Mouse (Mus musculus) cerebellum, adult 11 months (tissue): ENCODE results near the gene Prr36.

Experiments
- DNase-seq: peaks from one replicate; pipeline ENCODE4 v3.0.0; 2022

Prr36 gene

GRCm38 (mm10) chr8:4193588-4193894 is 23.7 kb downstream of the Prr36 start:
- DNase-seq, result no peak

- DNase-seq, result peak; percentile 86
Measured at GRCm38 (mm10) chr8:4192807-4193587, 24.3 kb downstream of the Prr36 start.

DNA sequence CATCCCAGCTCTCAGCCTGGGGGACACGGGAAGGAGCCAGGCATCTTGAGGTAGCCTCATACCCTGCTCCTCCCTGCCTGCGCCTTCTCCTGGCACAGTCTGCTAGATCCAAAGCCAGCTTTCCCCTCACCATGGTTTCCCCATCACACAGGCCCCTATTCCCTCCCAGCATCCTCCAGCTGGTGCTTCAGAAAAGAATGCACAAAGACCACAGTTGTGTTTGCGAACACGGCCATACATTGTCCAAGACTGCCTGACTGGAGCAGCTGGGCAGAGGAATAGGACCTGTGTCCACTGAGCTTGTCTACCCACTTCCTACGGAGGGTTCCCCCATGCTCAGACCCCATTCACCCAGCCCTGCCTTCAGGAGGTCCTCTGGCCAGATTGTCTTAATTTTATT is 25.0 kb downstream of the Prr36 start:
- peak; percentile 18 for DNase-seq

GRCm38 (mm10) chr8:4189031-4189722 is 28.1 kb downstream of the Prr36 start:
- DNase-seq, result no peak

DNA sequence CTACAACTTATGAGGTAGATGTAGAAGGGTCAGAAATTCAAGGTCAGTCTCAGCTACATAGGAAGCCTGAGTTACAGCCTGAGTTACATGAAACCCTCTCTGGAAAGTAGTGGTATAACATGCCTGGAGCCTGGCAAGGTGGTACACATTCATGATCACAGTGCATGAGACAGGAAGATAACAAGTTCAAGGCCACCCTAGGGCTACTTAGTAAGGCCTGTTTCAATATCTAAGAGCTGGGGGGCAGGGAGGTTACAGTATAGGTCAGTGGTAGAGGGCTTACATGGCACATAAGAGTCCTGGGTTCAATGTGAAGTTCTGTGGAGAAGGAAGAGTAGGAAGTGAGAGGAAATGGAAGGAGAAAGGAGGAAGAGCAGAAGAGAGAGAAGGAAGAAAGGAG is 28.7 kb downstream of the Prr36 start:
- DNase-seq, result no peak

DNA sequence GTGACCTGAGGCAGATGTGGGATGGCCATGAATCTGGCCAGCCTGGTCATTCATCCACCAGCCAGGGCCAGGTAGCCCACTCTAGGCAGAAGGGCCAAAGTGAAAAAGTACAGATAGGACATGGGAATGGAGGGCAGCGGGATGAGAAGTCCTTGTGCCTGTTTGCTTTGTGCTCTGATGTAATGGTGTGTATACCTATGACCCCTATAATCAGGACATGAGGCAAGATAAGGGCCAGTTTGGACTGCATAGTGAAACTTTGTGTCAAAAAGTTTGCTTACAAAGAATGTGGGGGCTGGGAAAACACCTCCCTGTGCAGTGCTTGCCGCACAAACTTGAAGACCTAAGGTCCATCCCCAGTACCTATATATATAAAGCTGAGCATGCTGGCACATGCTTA is 31.1 kb downstream of the Prr36 start:
- DNase-seq, result no peak

- DNase-seq, result no peak
Measured at GRCm38 (mm10) chr8:4183409-4183808, 33.9 kb downstream of the Prr36 start.

DNA sequence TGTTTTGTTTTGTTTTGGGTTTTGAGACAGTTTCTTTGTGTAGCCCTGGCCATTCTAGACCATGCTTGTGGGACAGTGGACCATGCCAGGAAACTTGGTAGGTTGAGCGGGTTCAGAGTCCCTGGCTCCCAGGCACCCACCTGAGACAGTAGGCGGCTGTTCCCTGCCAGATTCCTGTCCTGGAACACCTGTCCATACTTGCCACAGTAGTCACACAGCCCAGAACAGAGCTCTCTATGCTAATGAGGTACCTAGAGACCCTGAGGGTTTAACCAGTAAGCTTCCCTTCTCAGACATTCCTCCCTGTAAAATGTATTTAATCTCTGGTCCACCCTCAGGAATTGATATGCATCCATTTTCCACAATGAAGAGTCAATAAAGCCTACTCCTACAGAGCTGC is 43.2 kb downstream of the Prr36 start:
- no peak for DNase-seq

DNA sequence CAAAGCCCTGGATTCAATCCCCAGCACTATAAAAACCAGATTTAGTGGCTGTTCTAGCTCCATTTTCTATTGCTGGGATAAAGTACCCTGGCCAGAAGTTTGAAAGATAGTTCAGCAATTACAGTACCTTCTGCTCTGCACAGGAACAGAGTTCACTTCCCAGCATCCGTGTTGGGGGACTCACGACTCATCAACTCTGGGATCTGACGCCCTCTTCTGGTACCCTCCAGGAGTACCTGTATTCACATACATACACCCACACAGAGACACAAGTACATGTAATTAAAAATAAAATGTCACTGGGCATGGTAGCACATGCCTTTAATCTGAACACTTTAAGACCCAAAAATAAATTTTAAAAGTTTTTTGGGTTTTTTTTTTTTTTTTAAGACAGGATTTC is 44.8 kb downstream of the Prr36 start:
- DNase-seq, result no peak

- peak; percentile 19 for DNase-seq
Measured at GRCm38 (mm10) chr8:4167918-4168317, 49.3 kb downstream of the Prr36 start.

GRCm38 (mm10) chr8:4166881-4167525 is 50.3 kb downstream of the Prr36 start:
- no peak for DNase-seq

GRCm38 (mm10) chr8:4165852-4166751 is 51.2 kb downstream of the Prr36 start, which contains the start of gene Evi5l:
Evi5l (plus strand) TSS chr8:4166567.
- DNase-seq, result peak; percentile 99

DNA sequence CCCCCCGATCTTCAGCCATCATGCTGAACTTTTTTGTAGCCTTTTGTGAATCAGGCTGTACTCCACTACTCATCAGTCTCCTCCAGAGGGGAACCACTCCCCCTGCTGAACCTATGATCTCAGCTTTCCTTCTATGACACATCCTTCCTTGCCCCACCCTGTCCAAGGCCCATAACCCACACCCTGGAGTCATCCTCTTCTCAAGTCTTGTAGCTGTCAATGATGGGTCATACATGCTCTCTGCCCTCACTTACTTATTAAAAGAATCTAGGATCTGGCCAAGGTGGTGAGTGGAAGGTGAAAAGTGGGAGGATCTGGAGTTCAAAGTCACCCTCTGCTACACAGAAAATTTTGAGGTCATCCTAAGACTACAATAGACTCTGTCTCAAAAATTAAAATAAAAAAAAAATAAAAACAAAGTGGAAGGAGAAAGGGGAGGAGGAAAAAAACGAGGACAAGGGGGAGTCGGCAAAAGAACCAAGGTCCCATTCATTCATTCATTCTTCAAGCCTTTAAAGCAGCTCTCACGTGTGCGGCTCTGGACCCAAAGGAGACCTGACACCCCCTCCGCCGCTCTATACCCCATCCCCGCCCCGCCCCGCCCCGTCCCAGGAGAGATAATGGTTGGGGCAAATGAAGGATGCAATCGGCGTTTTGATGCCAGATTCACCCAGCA is 51.9 kb downstream of the Prr36 start:
- peak; percentile 30 for DNase-seq

GRCm38 (mm10) chr8:4162786-4163185 is 54.5 kb downstream of the Prr36 start:
- no peak for DNase-seq
